Mouse (Mus musculus): ENCODE data around the gene Xrcc2.
"Not testable (repeated sequence)": the region's sequence is repeated elsewhere in the genome, so short reads cannot be mapped to it uniquely, and the experiment has no call there.

The Xrcc2 gene

GRCm38 (mm10) chr5:25705567-25706349 lies at the start of gene Xrcc2:
Xrcc2 (minus strand) TSS chr5:25705825.
- DNase-seq = peak; percentile 97

GRCm38 (mm10) chr5:25754236-25754766 lies 48.7 kb upstream of the Xrcc2 start:
- DNase-seq = no peak

- no peak for DNase-seq
Observed at GRCm38 (mm10) chr5:25753556-25754235, 48.1 kb upstream of the Xrcc2 start.

GRCm38 (mm10) chr5:25752862-25753261 lies 47.2 kb upstream of the Xrcc2 start:
- DNase-seq = peak; percentile 56

- DNase-seq = peak; percentile 59
Observed at GRCm38 (mm10) chr5:25751552-25751951, 45.9 kb upstream of the Xrcc2 start.

- no peak for DNase-seq
Observed at GRCm38 (mm10) chr5:25748613-25749012, 43.0 kb upstream of the Xrcc2 start.

- DNase-seq = no peak
Observed at GRCm38 (mm10) chr5:25747904-25748303, 42.3 kb upstream of the Xrcc2 start.

- DNase-seq = not testable (repeated sequence)
Observed at GRCm38 (mm10) chr5:25738902-25739301, 33.3 kb upstream of the Xrcc2 start.

GRCm38 (mm10) chr5:25738448-25738847 lies 32.8 kb upstream of the Xrcc2 start:
- no peak for DNase-seq

GRCm38 (mm10) chr5:25735861-25736260 lies 30.2 kb upstream of the Xrcc2 start:
- no peak for DNase-seq

GRCm38 (mm10) chr5:25734318-25734717 lies 28.7 kb upstream of the Xrcc2 start:
- peak; percentile 28 for DNase-seq

GRCm38 (mm10) chr5:25724134-25724675 lies 18.6 kb upstream of the Xrcc2 start:
- DNase-seq = no peak

GRCm38 (mm10) chr5:25723016-25723415 lies 17.4 kb upstream of the Xrcc2 start:
- DNase-seq = no peak

GRCm38 (mm10) chr5:25719390-25719789 lies 13.8 kb upstream of the Xrcc2 start:
- DNase-seq = no peak

GRCm38 (mm10) chr5:25713001-25713706 lies 7.5 kb upstream of the Xrcc2 start:
- not testable (repeated sequence) for DNase-seq

- no peak for DNase-seq
Observed at GRCm38 (mm10) chr5:25704702-25705566, 691 bp downstream of the Xrcc2 start.

- DNase-seq = no peak
Observed at GRCm38 (mm10) chr5:25697941-25698340, 7.7 kb downstream of the Xrcc2 start.

GRCm38 (mm10) chr5:25696256-25696655 lies 9.4 kb downstream of the Xrcc2 start:
- DNase-seq = no peak

GRCm38 (mm10) chr5:25695786-25696185 lies 9.8 kb downstream of the Xrcc2 start:
- no peak for DNase-seq

- DNase-seq = no peak
Observed at GRCm38 (mm10) chr5:25671696-25672520, 33.7 kb downstream of the Xrcc2 start.

- no peak for DNase-seq
Observed at GRCm38 (mm10) chr5:25671051-25671450, 34.6 kb downstream of the Xrcc2 start.
